Mouse (Mus musculus) T-cell, adult 66 days (primary cell): ENCODE measurements around the gene Olfr370. TPM values are rescaled to one million over a fixed set of nuclear protein-coding genes. Genes with fewer than 3 reads are reported as not detected.

Experiments used
- total RNA-seq, 2 experiments: library from RNA; stranded (reverse); gene quantifications; 3 replicates in 1 of 2; 4 replicates in 1 of 2; pipeline ENCODE4 v1.2.4; 2023

The Olfr370 gene
- not detected for total RNA-seq

DNA sequence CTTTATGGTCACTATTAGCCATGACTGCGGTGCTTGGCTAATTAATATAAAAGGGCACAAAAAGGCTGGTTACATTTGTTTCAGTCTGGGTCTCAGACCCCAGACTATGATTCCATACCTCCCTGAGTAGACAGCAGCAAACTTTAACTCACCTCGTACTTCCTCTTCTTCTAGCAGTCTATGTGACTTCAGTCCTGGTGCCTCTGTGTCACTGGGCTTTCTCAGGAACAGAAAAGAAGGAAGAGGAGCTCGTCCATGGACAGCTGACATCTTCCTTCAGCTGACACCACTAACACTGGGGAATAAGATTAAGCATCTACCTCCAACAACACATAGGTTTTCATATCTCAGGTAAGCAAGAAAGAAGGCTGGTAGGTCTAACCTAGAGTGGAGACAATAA is at the start of gene Olfr370:
Olfr370 (plus strand) TSS at position 45 of the 400 bp plus-strand sequence.

DNA sequence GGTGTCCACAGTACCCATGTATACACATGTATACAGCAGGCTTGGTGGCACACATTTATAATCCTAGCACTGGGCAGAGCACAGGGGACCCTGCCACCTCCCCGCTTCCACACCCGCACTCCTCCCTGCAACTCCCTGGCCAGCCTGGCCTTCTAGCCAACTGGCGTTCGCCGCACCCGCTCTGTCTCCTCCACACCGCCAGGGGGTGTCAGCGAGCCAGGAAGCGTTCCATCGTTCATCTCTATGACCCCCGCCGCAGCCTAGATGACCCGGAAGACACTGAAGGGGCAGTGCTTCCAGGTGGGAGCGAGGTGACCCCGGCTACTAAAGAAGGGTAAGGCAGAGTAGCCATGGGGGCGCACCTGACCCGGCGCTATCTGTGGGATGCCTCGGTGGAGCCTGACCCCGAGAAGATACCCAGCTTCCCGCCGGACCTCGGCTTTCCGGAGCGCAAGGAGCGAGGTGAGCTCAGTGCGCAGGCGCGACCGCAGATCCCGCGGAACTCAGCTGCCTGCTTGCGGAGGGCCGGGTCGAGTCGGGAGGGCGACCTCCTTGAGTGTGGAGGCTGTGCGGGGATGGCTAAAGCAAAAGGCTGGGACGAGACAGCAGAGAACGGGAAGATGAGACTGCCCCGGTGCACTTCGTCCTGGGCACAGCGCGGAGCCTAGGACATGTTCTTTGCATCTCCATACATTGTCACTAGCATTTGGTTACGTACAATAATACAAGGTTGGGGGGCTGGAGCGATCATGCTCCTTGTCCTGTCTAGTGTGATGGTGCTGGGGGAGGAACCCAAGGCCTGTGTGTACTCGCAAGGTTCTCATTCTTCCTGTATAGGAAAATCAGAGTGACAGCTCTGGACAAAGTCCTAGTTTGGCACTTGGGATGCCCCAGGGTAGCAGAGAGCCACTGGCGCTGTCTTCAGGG is 31.2 kb downstream of the Olfr370 start, which contains the start of gene Ndufb7:
Ndufb7 (plus strand) TSS at position 203 of the 927 bp plus-strand sequence.

Other genes starting within 250 kb of the Olfr370 start
- gene Ucp1, start 245.4 kb upstream of the Olfr370 start, total RNA-seq, result not detected
- 1 to 10 TPM; 8.0 to 9.2 TPM for gene Elmod2, start 203.3 kb upstream of the Olfr370 start, total RNA-seq
- not detected for gene Mgat4d, start 187.3 kb upstream of the Olfr370 start, total RNA-seq
- not detected for gene Clgn, start 145.9 kb upstream of the Olfr370 start, total RNA-seq
- 10 to 100 TPM; 21.4 to 23.6 TPM for gene Scoc, start 77.4 kb upstream of the Olfr370 start, total RNA-seq
- 10 to 100 TPM; 90.5 to 93.6 TPM for gene Ndufb7, start 30.9 kb downstream of the Olfr370 start, total RNA-seq
- gene Tecr, start 72.2 kb downstream of the Olfr370 start, total RNA-seq, result 100 to 1,000 TPM; 229 to 256 TPM
- 10 to 100 TPM; 75.3 to 95.6 TPM for gene Dnajb1, start 72.4 kb downstream of the Olfr370 start, total RNA-seq
- gene Gipc1, start 116.9 kb downstream of the Olfr370 start, total RNA-seq, result 10 to 100 TPM; 25.8 to 26.3 TPM
- gene Ptger1, start 130.9 kb downstream of the Olfr370 start, total RNA-seq, result 1 to 10 TPM in 1 of 2 experiments, under 1 TPM in 1; 0.56 to 1.3 TPM
- gene Pkn1, start 163.4 kb downstream of the Olfr370 start, total RNA-seq, result 100 to 1,000 TPM; 320 to 338 TPM
- gene Ddx39, start 179.4 kb downstream of the Olfr370 start, total RNA-seq, result 10 to 100 TPM; 79.1 to 79.5 TPM
- gene Adgre5, start 205.5 kb downstream of the Olfr370 start, total RNA-seq, result 100 to 1,000 TPM; 441 to 537 TPM